Mouse (Mus musculus) layer of hippocampus, adult 18-20 months (tissue): ENCODE results near the gene Rrnad1. TPM values are rescaled to one million over a fixed set of nuclear protein-coding genes. Genes with fewer than 3 reads are reported as not detected.
"Not testable (repeated sequence)": the region's sequence is repeated elsewhere in the genome, so short reads cannot be mapped to it uniquely, and the experiment has no call there.

Source experiments
- DNase-seq, 2 experiments: peaks; one replicate each; pipeline ENCODE4 v3.0.0; 2022; ENCODE audit warnings: low spot score in 2 of 2
- total RNA-seq, 2 experiments: library from RNA; stranded (reverse); gene quantifications; 2 replicates each; pipeline ENCODE4 v1.2.3; 2021

The Rrnad1 gene
- total RNA-seq, 2 experiments from 2014 or later = 22.3 to 22.8 TPM

DNA sequence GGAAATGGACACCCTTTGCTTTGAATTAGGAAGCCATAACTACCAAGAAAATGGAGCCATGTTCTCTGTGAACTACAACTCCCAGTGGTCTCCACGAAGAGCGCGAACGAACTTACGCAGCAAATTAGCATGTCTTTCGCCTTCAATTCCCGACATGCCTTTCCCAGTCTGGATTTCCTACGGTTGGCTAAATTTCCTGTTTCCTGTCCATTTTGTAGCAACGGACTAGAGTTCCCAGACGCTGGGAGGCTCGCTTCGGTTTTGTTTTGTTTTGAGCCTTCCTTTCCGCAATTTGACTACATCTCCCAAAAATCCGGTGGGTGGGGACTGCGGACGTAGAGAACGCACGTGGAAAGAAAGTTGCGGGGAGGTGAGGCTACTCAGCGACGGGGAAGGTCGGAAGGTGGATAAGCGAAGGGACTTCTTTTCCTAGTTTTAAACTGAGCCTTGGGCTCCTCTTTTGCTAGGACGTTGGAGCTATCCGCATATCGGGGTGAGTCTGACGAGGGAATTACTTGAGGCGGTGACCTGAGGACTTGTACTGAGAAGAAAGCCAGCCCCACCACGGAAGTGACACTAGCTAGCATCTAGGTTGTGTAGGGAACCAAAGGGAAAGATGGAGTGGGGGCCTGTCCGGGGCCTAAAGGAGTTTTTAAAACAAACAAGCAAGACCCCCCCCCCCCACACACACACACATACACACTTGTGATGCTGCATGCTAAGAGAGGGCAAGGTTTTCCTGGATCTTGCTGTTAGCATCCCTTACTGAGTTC is 11.0 kb downstream of the Rrnad1 start, which contains the start of gene Mrpl24:
TSS of gene Mrpl24 (plus strand) at position 171 of the 773 bp plus-strand sequence.
- peak; percentile 88 to 95 for DNase-seq

DNA sequence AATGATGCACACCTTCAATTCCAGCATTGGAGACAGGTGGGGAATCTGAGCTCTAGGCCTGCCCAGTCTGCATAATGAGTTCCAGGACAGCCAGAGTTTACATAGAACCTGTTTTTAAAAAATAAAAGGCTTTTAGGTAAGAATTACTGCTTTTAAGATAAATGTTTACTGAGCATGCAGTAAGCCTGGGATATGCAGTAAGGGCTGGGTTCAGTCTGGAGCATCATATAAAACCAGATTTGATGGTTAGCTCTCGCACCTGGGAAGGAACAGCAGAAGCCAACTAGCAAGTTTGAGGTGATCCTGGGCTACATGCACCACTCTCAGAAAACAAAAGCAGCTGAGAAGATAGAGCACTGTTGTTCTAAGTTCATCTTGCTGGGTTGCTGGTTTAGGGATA is 12.0 kb downstream of the Rrnad1 start:
- no peak for DNase-seq

DNA sequence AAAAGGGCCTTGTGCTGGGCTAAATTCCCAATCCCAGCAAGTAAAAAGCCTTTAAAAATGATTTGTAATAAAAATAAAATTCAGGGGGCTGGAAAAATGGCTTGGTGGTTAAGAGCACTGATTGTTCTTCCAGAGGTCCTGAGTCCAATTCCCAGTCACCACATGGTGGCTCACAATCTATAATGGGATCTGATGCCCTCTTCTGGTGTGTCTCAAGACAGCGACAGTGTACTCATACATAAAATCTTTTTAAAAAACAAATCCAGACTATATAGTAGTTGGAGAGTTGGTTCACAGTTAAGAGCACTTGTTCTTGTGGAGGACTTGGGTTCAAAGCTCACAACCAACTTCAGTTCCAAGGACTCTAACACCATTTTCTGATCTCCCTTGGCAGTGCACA is 13.5 kb downstream of the Rrnad1 start:
- DNase-seq = no peak

DNA sequence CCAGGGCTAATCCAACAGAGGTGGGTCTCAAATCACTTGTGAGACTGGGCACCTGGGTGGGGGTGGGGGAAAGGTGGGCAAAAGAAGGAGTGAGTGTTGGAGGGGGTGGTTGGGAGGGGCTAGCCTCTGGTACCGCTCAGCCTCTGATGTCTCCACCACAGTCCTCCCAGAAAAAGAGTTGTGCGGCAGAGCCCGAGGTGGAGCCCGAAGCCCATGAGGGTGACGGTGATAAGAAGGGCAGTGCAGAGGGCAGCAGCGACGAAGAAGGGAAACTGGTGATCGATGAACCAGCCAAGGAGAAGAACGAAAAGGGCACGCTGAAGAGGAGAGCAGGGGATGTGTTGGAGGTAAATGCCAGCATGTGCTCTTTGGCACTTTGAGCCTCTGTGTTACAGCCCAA is 16.6 kb downstream of the Rrnad1 start:
- no peak for DNase-seq

DNA sequence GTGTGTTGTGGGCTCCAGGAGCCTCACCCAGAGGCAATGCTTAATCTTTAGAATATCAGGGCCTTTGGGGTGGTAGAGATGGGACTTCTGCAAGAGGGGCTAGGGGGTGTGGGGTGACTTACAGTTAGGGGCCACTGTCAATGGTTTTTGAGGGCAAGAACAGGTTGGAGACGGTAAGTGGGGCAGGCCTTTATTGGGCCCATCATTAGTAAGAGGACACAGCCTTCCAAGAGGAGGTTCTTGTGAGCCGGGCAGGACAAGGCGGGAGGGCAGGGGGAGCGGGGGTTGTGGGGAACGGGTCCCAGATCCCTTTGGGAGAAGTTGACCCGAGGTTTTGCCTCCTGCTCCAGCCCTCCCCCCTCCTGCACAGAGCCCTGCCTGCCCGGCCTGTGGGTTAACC is 17.0 kb downstream of the Rrnad1 start:
- DNase-seq = no peak

DNA sequence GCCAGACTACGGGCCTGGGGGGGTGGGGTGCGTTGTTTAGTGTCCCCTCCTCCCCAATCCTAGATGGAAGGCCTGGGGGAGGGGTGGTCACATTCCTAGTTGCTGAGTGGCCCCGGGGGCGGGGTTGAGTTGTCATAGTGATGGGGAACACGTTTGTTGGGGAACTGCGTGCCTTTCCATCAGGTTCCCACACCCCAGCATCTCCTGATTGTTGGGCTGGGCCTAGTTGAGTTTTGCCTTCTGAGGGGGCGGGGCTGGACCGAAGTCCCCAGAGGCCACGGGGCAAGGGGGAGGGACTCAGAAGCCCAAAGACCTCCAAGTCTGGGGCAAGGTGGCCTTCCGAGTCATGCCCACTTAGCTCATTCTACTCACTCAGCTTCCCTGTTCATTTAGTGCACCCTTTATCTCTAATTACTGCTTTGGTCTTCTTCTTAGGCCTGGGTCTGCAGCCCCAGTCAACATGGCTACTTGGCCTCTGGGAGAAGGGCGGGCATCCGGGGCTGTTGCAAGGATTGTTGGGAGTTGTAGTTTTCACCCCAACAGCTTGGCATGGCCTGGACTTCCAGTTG is 19.9 kb downstream of the Rrnad1 start:
- peak; percentile 43 for DNase-seq

DNA sequence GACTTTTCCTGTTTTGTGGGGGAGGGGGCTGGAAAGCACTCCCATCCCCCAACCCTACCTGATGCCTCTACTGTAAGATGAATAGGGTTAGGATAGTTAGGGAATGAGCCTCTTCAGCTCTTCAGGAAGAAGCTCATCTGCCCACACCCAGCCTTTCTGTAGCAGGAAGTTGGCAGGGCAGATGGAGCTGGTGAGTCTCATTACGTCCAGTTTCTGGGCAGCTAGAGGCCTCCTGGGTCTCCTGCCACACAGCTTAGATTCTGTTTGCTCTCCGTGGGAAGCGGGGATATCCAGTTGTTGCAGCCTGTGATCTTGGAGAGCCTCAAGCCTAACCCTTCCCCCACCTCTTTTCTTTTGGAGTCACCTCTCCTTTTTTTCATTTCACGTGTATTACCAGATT is 20.6 kb downstream of the Rrnad1 start:
- no peak for DNase-seq

DNA sequence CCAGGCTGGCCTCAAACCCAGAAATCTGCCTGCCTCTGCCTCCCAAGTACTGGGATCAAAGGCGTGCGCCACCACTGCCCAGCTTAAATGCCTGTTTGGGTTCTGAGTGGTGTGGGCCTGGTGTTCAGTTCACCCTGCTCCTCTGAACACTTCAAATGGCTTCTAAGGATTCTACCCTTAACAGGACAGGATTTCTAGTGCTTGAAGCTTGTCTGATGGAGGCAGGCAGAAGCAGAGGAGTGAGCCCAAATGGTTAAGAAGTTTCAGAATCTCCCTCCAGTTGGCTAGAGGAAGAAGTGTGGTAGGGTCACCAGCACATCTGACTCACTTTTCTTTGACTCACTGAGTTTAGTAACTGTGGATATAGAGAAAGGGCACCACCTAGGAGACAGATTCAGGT is 21.1 kb downstream of the Rrnad1 start:
- DNase-seq = no peak

DNA sequence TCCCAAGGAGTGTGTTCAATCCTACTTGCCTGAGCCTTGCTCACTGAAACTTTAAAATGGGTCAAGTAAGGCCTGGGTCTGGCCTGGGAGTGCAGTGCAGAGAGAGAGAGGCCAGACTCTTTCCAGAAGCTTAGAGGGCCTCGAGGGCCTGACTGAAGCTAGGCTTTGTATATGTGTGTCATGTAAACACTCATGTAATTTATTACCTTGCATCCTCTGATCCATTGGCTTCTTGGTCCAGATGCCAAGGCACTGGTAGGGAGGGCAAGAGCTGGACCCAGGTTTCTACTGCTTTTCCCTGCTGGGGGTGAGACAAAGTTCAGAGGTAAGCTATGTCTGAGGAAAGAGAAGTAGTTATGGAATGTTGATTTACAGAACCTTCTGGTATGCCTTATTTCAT is 22.6 kb downstream of the Rrnad1 start:
- no peak for DNase-seq

DNA sequence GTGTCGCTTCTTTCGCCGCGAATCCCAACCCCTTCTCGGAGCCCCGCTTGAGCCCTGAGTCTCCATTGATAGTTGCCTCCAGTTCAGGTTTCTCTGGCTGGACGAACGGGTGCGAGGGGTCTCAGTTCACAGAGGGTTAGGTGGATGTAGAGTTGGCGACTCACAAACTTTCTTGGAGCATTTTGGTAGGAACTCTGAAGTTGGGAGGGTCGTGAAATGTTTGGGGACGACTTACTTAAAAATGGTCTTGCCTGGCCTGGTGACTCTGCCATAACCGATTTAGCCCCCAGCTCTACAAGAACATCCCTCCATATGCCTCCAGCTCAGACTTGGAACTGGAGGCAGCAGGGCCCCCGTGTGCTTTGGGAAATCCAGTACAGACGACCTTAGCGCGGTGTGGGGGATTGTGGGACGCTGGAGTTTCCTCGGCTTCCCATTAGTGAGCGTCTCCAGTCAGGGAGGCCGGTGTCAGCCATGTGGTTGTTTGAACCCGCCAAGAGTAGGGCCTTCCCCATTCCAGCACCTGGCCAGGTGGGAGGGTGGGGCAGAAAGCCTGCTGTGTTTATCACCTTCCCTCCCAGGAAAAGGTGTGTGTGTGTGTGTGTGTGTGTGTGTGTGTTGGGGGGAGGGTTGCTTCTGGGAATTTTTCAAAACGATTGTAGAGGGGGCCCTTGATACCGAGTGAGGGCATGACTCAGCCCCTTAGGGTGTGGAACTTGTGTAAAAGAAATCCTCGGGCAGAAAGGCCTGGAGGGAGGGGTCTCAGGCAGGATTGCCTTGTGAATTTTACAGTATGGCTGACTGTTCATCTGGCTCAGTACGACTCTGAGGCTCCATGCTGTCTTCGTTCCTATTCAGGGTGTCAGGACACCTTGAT is 23.3 kb downstream of the Rrnad1 start:
- peak in 1 of 2 experiments; percentile 48 for DNase-seq

DNA sequence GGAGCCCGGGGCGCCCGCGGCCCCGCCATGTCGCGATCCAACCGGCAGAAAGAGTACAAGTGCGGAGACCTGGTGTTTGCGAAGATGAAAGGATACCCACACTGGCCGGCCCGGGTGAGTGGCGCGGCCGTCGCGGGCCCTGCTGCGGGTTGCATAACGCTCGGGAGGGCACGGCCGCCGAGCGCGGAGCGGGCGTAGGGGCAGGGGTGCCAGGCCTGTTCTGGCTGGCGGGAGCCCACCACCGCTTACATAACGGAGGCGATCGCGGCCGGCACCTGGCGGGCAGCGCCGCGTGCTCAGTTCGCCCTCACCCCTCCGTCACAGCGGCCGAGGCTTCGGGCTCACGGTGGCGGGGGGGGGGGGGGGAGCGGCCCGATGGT is 23.9 kb downstream of the Rrnad1 start:
- DNase-seq = peak in 1 of 2 experiments; percentile 57

DNA sequence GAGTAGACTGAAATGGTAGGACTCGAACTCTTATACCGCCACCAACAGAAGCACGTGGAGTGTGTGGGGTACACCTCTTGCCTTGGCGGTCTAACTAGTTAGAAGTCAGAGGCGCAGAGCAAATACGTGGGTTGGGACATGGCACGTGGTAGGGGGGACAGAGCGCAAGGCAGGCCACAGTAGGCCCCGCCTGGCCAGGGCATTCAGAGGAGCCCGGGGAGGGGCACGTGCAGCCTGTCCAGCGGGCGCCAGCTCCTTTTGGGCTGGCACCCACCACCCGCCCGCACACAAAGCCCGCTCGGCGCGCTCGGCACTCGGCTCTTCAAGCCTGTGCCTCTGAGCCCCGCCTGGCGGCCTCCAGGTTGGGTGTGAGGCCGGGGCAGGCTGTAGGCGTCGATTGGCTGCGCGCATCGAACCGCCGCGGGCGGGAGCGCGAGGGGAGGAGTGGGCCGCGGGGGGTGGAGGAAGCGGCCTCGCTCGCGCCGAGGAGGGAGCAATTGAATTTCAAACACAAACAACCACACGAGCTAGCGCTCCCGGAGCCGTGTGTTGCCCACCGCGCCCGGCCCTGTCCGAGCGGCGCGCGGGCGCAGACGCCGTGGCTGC is 24.5 kb downstream of the Rrnad1 start, which contains the start of gene Hdgf:
TSS of gene Hdgf (plus strand) at position 442 of the 606 bp plus-strand sequence.
- peak; percentile 92 to 95 for DNase-seq

DNA sequence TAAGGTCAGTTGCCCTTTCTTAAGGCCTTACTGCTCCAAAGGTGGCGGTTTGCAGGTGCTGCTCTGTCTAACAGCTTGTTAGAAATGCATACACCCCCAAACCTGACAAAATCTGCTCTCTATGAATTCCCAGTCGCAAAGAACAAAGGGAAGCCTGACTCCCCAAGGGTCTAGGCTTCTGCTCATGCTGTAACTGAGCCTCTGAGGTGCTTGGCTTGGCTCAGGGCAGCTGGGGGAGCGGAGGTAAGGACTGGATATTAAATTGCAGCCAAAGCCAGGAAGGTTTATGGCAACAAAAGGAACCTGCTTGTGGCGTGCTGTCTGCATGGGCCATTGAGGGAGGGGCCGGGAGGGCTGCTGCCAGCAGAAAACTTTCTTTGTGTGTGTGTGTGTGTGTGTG is 26.7 kb downstream of the Rrnad1 start:
- no peak for DNase-seq

DNA sequence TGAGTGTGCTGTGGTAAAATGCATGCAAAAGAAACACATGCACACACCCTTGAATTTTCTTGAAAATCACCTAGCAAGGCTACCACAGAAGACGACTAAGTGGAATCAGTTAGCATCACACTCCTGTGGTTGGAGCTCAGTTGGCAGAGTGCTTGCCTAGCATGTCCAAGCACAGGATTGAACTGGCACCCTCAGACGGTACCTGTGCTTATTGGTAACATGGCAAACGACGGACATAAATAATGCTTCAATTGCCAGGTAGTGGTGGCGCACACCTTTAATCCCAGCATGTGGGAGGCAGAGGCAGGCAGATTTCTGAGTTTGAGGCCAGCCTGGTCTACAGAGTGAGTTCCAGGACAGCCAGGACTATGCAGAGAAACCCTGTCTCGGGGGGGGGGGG is 28.6 kb downstream of the Rrnad1 start:
- not testable (repeated sequence) for DNase-seq

DNA sequence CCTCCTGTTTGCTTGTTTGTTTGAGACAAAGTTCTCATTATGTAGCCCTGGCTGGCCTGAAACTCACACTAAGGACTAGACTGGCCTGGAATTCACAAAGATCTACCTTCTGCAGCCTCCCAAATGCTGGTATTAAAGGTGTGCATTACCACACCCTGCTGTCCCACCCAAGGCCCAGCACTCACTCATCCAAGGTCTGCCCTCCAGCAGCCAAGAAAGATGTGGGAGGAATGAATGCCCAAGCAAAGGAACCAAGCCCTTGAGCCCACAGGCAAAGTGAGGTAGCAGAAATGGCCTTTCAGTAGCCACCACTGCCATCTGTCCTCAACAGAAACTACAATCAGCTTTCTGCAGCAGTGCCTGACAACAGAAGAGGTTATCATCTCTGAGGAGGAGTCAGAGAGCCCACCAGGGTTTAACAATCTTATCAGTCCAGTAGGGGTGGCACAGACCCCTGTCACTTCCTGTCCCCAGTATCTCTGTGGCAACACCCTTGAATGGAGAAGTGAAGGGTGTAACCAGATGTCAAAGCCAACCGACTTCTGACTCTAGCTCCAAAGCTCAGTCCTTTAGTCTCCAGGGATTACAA is 29.4 kb downstream of the Rrnad1 start:
- no peak for DNase-seq

DNA sequence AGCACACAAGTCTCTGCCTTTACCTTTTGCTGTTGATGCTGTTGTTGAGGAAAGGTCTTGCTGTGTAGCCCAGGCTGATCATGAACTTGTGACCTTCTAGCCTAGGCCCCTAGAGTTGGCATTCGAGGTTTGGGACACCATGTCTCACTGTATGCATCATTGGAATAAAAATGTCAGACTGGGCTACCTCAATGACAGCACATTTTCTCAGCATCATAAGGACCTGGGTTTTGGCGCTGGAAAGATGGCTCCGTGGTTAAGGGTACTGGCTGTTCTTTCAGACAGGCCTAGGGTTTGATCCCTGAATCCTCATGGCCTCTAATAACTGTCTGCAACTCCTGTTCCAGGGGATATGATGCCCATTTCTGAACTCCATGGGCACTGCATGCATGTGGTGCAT is 30.7 kb downstream of the Rrnad1 start:
- DNase-seq = no peak

DNA sequence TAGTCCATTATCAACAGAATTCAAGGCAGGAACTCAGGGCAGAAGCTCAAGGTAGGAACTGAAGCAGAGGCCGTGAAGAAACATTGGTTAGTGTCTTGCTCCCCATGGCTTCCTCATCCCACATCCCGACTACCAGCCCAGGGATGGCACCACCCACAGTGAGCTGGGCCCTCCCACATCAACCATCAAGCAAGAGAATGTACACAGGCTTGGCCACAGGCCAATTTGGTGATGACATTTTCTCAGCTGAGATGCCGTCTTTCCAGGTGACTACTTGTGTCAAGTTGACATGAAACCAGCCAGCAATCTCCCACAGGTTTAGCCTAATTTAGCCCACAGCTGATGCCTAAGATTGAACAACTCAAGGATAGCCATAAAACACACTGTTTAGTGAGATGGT is 31.3 kb downstream of the Rrnad1 start:
- DNase-seq = no peak

DNA sequence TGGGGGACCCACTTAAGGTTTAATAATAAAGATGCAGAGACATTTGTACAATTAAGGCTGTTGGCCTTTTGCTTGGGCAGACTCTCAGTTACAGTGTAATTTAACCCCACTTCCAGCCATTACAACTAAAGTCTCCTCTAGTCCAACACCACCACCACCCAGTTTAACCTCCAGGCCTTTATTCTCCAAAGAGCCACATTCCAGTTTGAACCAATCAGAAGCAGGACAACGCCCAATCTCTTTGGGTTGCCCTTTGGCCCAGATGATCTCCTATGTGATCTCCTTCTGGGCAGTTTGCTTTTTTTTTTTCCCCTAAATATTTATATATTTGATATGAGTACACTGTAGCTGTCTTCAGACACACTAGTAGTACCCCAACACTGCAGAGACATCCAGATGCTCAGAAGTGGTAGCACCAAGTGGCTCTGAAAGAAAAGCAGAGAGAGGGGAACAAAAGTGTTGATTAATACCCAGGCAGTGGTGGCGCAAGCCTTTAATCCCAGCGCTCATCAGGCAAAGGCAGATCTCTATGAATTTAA is 37.1 kb downstream of the Rrnad1 start:
- DNase-seq = no peak

DNA sequence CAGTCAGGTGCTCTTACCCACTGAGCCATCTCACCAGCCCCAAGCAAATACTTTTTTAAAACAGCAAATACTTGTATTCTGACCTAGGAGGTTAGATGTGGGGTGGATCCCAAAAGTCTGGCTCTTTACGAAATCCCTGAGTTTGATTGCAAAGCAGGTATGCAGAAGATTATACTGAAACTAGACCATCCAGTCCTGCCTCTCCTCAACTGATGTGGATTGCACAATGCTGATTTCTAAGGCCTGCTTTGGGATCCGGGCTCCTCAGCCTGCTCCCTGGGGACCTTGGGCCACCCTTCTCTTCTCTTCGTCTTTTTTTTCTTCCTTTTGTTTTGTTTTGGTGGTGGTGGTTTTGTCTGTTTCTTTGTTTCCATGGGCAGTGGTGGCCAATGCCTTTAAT is 39.0 kb downstream of the Rrnad1 start:
- no peak for DNase-seq

DNA sequence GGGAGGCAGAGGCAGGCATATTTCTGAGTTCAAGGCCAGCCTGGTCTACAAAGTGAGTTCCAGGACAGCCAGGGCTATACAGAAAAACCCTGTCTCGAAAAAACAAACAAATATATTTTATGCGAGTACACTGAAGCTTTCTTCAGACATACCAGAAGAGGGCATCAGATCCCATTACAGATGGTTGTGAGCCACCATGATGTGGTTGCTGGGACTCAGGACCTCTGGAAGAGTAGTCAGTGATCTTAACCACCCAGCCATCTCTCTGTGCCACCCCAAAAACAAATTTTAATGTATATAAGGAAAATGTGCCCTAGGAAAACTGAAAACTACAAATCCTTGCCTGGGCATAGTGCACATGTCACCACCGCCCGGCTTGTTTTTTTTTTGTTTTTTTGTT is 43.1 kb downstream of the Rrnad1 start:
- DNase-seq = not testable (repeated sequence)

DNA sequence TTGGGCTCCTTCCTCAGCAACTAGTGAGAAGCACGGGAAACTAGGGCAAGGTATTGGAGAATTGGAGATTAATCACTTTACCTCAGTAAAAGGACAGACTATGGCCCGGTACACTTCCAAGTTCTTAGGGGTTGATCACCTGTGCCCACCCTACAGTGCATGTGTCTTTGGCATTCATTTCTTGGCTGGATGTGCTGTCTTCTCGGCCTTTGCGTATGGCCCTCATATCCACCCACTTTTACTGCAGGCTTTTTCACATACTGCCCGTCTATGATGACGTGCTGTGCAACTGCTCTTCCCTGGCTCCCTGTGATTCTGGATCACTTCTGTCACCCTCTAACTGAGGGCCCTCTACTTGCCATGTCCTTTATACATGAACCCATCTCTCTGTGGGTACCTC is 44.1 kb downstream of the Rrnad1 start:
- no peak for DNase-seq
